Mouse (Mus musculus) Patski (cell line): ENCODE data around the gene Sphk2. TPM values are rescaled to one million over a fixed set of nuclear protein-coding genes. Genes with fewer than 3 reads are reported as not detected.

Experiments used
- ATAC-seq: fragments of 100-300 bp; one replicate; pipeline ENCODE4 v1.8.0; 2021
- CTCF ChIA-PET: fragments of 350-600 bp; sonication (Branson Sonifier 250); formaldehyde crosslinking; loops from one replicate; lab custom pipeline; 2022; ENCODE audit warnings: inconsistent platforms; lab: Charles Lee
- POLR2A ChIA-PET: fragments of 350-600 bp; sonication (Branson Sonifier 250); formaldehyde crosslinking; loops from one replicate; lab custom pipeline; 2022; ENCODE audit warnings: antibody characterized with exemption, inconsistent platforms; lab: Charles Lee
- DNase-seq: peaks from one replicate; pipeline ENCODE4 v3.0.0-alpha.2; 2011; ENCODE audit warnings: low read depth, low spot score
- H3K27me3 ChIP-seq: fragments of 371-371 bp; one replicate; pipeline ENCODE4 v1.5.1; 2021
- CTCF ChIP-seq: fragments of 100-300 bp; IDR thresholded peaks from one replicate; pipeline ENCODE4 v1.5.1; 2021
- in situ Hi-C: fragments of 300-500 bp; cut with MboI; formaldehyde crosslinking; loops from 3 replicates; pipeline ENCODE4 v1.11.1; 2018; ENCODE audit warnings: low pct_unique_long_range_greater_than_20kb, mixed read lengths
- polyA plus RNA-seq: library from polyadenylated mRNA; unstranded; gene quantifications from one replicate; pipeline ENCODE4 v1.2.3, GENCODE M21; 2021

Gene Sphk2
- polyA plus RNA-seq, 1 experiment from 2014 or later: 28.0 TPM

DNA sequence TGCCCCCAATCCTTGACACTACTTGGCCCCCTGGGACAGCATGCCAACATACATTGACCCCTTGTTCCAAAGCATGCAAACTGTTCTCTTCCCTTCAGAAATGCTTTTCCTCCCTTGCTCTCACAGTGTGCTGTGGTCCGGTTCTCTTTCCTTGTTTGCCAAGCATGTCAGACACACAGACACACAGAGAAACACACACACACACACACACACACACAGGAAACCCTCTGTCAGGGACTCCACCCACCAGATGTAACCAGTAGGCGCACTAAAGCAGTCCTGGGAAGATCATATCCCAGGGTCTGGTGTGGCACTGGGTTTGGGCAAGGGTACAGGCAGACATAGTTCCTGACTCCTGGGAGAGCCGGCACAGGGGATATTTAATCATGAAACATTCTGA, 31.0 kb downstream of the Sphk2 start:
- DNase-seq (no peak), ATAC-seq (no peak)
- no peaks in the 10 kb centered on the region for H3K27me3 ChIP-seq
- in situ Hi-C loops: loop anchor here (10.0 kb wide), 1 partner anchor 122 kb away; no protein-coding TSS in a partner anchor
- ChIA-PET CTCF (no interaction called here), POLR2A (no interaction called here)
- TF ChIP-seq CTCF: no peak

- CTCF ChIA-PET: interaction anchor here (1.0 to 1.5 kb wide), 2 partner anchors 12 to 15 kb away, joined by 3 read pairs; no protein-coding TSS in a partner anchor
- DNase-seq (no peak), ATAC-seq (no peak)
- H3K27me3 ChIP-seq: no peaks in the 10 kb centered on the region
- no peak for TF ChIP-seq CTCF
- in situ Hi-C loops: loop anchor here (10.0 kb wide), 1 partner anchor 121 kb away; no protein-coding TSS in a partner anchor
- POLR2A ChIA-PET: interaction anchor here (0.6 kb wide), 1 partner anchor 31 kb away, joined by 3 read pairs; no protein-coding TSS in a partner anchor
Observed at GRCm38 (mm10) chr7:45685811-45686210, 32.0 kb downstream of the Sphk2 start.

DNA sequence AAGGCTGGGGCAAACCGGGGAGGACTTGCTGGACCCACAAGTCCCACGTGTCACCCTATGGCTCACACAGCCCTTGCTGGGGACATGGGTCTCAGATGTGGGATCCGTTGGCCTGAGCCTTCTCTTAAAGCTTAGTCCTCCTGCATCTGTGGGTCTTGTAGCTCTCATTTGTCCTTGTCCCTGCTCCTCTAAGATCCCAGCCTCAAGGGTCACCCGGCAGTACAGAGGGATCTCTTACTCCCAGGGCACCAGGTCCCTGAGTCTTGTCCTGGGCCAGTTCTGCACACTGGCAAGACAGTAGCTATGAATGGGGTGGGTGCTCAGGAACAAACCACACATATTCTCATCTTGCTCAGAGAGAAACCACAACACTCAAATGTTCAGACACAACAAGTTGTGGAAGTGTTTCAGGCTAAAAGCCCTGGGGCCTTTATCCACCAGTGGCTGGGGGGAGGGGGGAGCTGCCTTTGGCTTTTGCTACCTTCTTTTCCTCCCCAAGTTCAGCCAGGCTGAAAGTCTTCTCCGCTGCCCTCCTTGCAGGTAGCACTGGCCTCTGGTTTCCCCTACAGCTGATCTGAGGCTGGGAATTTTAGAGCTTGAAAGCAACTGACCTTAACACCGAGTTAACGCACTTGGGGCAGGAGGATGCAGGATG, 34.3 kb downstream of the Sphk2 start, which contains the start of gene Ntn5:
Gene Ntn5, plus strand, starts transcription at position 627 of the 655 bp plus-strand sequence.
- no peak for DNase-seq
- in situ Hi-C loops: loop anchor here (5.0 to 10.0 kb wide), 3 partner anchors 91 to 206 kb away; no protein-coding TSS in a partner anchor
- CTCF ChIA-PET: interaction anchor here (0.8 to 5.1 kb wide), 28 partner anchors 8 to 207 kb away, joined by 3 to 74 read pairs (median 6); partner anchors contain the start of genes Dbp, Fut1, Fut2 and Hsd17b14
- no peaks in the 10 kb centered on the region for H3K27me3 ChIP-seq
- no peak for TF ChIP-seq CTCF
- POLR2A ChIA-PET: interaction anchor here (1.6 to 2.3 kb wide), 2 partner anchors 17 to 21 kb away, joined by 6 to 17 read pairs; partner anchors contain the start of gene Dbp
- ATAC-seq: no peak

GRCm38 (mm10) chr7:45682144-45683126, 35.4 kb downstream of the Sphk2 start:
- no peak for TF ChIP-seq CTCF
- CTCF ChIA-PET: interaction anchor here (0.6 to 5.1 kb wide), 34 partner anchors 8 to 223 kb away, joined by 3 to 74 read pairs (median 6); partner anchors contain the start of genes Bax, Dbp, Ftl1 and Fut1
- in situ Hi-C loops: loop anchor here (5.0 to 10.0 kb wide), 3 partner anchors 90 to 205 kb away; no protein-coding TSS in a partner anchor
- peak; percentile 51 for DNase-seq
- H3K27me3 ChIP-seq: no peaks in the 10 kb centered on the region
- POLR2A ChIA-PET: interaction anchor here (0.6 to 2.3 kb wide), 3 partner anchors 19 to 178 kb away, joined by 3 to 17 read pairs (median 6); partner anchors contain the start of gene Dbp
- peak; percentile 17 for ATAC-seq

DNA sequence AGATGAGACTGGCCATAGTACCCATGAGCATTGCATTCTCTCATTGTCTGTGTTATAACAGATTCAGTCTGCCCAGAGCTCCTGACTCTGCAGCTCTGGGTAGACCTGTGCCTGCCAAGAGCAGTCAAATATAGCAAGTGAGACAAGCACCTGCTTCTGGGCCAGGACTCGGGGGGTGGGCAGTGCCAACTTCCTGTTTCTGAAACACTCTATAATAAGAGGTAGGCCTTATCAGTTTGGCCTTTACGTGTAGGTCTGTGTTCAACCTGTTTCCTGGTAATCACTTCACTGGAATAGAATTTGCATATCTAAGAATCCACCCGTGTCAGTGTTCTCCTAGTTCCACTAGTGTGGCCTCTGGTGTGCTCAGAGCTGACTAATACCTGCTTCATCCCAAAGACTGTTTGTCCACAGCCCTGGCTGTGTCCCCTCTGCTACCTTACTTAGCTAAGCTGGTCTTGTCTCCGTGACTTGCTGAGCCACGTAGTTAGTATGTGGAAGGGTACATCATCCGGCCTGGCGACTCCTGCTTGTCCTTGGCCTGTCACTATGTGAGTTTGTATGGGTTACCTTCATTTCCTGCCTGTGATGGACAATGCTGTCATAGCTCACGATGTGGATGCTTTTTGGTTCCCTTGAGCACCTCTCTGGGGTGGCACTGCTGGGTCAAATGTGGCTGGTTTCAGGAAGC, 36.6 kb downstream of the Sphk2 start:
- no peak for ATAC-seq
- in situ Hi-C loops: loop anchor here (5.0 to 10.0 kb wide), 3 partner anchors 89 to 204 kb away; no protein-coding TSS in a partner anchor
- ChIA-PET POLR2A (interaction anchor here (0.9 to 1.3 kb wide), 2 partner anchors 26 to 88 kb away, joined by 3 read pairs; no protein-coding TSS in a partner anchor), CTCF (interaction anchor here (2.4 to 5.1 kb wide), 3 partner anchors 9 to 120 kb away, joined by 9 to 74 read pairs (median 12); no protein-coding TSS in a partner anchor)
- DNase-seq: no peak
- TF ChIP-seq CTCF: no peak
- H3K27me3 ChIP-seq: no peaks in the 10 kb centered on the region

- ChIA-PET CTCF (interaction anchor here (2.4 to 5.1 kb wide), 2 partner anchors 10 to 88 kb away, joined by 9 to 74 read pairs; no protein-coding TSS in a partner anchor), POLR2A (interaction anchor here (1.3 kb wide), 1 partner anchor 28 kb away, joined by 3 read pairs; no protein-coding TSS in a partner anchor)
- H3K27me3 ChIP-seq: no peaks in the 10 kb centered on the region
- in situ Hi-C loops: loop anchor here (5.0 to 10.0 kb wide), 3 partner anchors 88 to 203 kb away; no protein-coding TSS in a partner anchor
- no peak for TF ChIP-seq CTCF
- ATAC-seq (peak; percentile 93), DNase-seq (peak; percentile 83)
Observed at GRCm38 (mm10) chr7:45679966-45680621, 37.7 kb downstream of the Sphk2 start.

DNA sequence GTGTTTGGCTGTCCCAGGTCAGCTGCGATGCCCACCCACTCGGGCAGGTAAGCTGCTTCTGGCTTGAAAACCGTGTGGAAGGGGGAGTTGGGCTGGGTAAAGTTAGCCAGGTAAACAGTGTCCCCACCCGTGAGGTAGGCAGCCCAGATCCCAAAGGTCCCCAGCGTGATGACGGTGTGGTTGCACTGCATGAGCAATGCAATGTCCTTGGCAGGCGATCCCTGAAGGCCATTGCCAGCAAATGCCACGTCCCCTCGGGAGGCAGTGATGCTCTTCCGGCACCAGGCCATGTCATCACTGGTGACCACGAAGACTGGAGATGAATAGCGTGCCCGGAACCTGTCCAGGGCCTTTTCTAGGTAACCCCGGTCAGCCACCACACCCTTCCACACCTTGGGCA, 39.3 kb downstream of the Sphk2 start:
- no peaks in the 10 kb centered on the region for H3K27me3 ChIP-seq
- in situ Hi-C loops: no loop called here
- ATAC-seq: no peak
- TF ChIP-seq CTCF: no peak
- DNase-seq: no peak
- POLR2A ChIA-PET: no interaction called here
- CTCF ChIA-PET: interaction anchor here (1.3 kb wide), 1 partner anchor 11 kb away, joined by 3 read pairs; no protein-coding TSS in a partner anchor

DNA sequence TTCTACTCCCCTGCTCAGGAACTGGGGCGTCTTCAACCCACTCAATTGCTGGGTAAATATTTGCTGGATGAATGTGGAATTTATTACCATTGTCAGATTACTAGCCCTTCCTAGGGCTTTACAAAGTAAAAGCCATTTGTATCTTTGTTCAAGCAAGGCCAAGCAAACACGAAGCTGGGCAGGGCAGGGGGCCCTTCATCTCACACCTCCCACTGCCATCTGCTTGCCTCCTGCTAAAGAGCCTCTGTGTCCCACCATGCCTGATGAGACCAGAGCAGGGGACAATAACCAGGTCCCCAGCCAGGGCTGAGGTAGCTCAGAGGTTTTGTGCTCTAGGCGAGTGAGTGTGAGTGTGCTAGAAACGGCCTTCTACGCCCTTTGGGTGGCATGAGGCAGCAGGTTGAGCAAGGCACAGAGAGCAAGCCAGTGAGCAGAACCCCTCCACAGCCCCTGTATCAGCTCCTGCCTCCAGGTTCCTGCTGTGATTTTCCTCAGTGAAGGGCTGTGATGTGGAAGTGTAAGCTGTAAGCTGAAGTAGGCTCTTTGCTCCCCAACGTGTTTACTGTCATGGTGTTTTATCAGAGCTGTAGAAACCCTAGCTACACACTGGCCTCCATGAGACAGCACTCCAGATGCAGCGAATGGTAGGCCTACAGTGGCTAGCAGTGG, 40.0 kb downstream of the Sphk2 start:
- DNase-seq: no peak
- no peaks in the 10 kb centered on the region for H3K27me3 ChIP-seq
- in situ Hi-C loops: no loop called here
- no peak for ATAC-seq
- CTCF ChIA-PET: interaction anchor here (1.3 kb wide), 1 partner anchor 12 kb away, joined by 3 read pairs; no protein-coding TSS in a partner anchor
- POLR2A ChIA-PET: no interaction called here
- no peak for TF ChIP-seq CTCF
